Mouse (Mus musculus) hindbrain, postnatal 0 days (tissue): Measurements from ENCODE around the gene Elmo1. TPM values are rescaled to one million over a fixed set of nuclear protein-coding genes. Genes with fewer than 3 reads are reported as not detected.

Experiments used
- ATAC-seq: fragments of 200-750 bp; cut with Nextera tagmentation; 2 replicates; pipeline ENCODE4 v1.8.0; 2017; ENCODE audit warnings: mild to moderate bottlenecking, moderate TSS enrichment, moderate library complexity
- DNase-seq: peaks from one replicate; pipeline ENCODE4 v3.0.0-alpha.2; 2015; ENCODE audit warnings: low spot score
- H3K27ac ChIP-seq: fragments of 300-500 bp; sonication (generic); 2 replicates; pipeline ENCODE4 v1.5.1; 2014; ENCODE audit warnings: mild to moderate bottlenecking
- H3K27me3 ChIP-seq: fragments of 300-500 bp; sonication (generic); 2 replicates; pipeline ENCODE4 v1.6.1; 2014; ENCODE audit warnings: low read length, mixed read lengths; ENCODE audit not compliant: insufficient read depth
- H3K36me3 ChIP-seq: fragments of 300-500 bp; sonication (generic); 2 replicates; pipeline ENCODE4 v1.6.1; 2014; ENCODE audit warnings: low read length, mixed read lengths; ENCODE audit not compliant: insufficient read depth
- H3K4me1 ChIP-seq: fragments of 300-500 bp; sonication (generic); 2 replicates; pipeline ENCODE4 v1.6.1; 2014; ENCODE audit warnings: antibody characterized with exemption, low read length, mixed read lengths; ENCODE audit not compliant: insufficient read depth
- H3K4me2 ChIP-seq: fragments of 300-500 bp; sonication (generic); 2 replicates; pipeline ENCODE4 v1.6.1; 2014; ENCODE audit warnings: low read depth, mild to moderate bottlenecking, low read length, moderate library complexity, mixed read lengths
- H3K4me3 ChIP-seq: fragments of 300-500 bp; sonication (generic); 2 replicates; pipeline ENCODE4 v1.5.1; 2014; ENCODE audit warnings: low read length
- H3K9ac ChIP-seq: fragments of 300-500 bp; sonication (generic); replicated peaks from 2 replicates; pipeline ENCODE4 v1.6.1; 2014; ENCODE audit warnings: mild to moderate bottlenecking, low read length, moderate library complexity, mixed read lengths
- H3K9me3 ChIP-seq: fragments of 300-500 bp; sonication (generic); 2 replicates; pipeline ENCODE4 v1.6.1; 2016; ENCODE audit warnings: low read length, mixed read lengths
- CTCF ChIP-seq: IDR thresholded peaks from 2 replicates; pipeline ENCODE4 v1.5.1; 2016; ENCODE audit warnings: antibody characterized with exemption, control low read depth, low read depth
- WGBS: fragments of 180-500 bp; shearing (Covaris S2); extraction: QIAGEN DNeasy Blood & Tissue Kit; methylation state at CpG from one replicate; pipeline ENCODE4 v1.1.7; 2014; 5-methylcytosine and 5-hydroxymethylcytosine counted together
- polyA plus RNA-seq: library from polyadenylated mRNA; unstranded; fragments of >200 nt; fragmentation: Nextera tagmentation; extraction: Ambion mirVana; gene quantifications from 2 replicates; pipeline ENCODE4 v1.2.1, GENCODE M21; 2015
- total RNA-seq: library from RNA; depleted of rRNA; stranded (reverse); fragments of >200 nt; gene quantifications from 2 replicates; pipeline ENCODE4 v1.2.3, GENCODE M21; 2014

Elmo1 gene
- total and polyA plus RNA-seq, 2 experiments from 2014 or later = 35.8 to 37.5 TPM

DNA sequence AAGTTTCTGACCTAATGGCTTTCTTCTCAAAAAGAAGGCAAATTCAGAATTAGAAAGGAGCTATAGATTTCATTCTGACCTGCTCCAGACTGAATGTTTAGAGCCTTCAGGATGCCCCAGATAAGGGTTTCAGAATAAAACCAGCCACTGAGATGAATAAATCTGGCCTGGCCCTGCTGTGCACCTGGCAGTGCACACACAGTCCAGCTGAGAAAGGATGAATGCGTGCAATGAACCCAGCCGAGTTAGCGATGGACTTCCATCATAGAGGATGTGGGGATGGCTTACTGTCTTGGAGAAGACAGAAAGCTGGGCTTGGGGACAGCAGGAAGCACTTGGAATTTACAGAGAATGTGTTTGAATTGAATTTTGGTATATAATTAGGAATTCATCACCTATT, 413.0 kb downstream of the Elmo1 start:
- no peak for ATAC-seq
- Histone ChIP-seq H3K27ac (no peak overlapping the region), H3K4me3 (no peak overlapping the region), H3K4me2 (no peak overlapping the region), H3K36me3 (no peaks in the 10 kb centered on the region), H3K9me3 (no peaks in the 10 kb centered on the region), H3K4me1 (no peaks in the 10 kb centered on the region), H3K27me3 (no peaks in the 10 kb centered on the region), H3K9ac (no peak overlapping the region)
- DNase-seq = no peak
- 53% methylated on average over 3 of the region's 3 CpGs for WGBS
- no peak for TF ChIP-seq CTCF

DNA sequence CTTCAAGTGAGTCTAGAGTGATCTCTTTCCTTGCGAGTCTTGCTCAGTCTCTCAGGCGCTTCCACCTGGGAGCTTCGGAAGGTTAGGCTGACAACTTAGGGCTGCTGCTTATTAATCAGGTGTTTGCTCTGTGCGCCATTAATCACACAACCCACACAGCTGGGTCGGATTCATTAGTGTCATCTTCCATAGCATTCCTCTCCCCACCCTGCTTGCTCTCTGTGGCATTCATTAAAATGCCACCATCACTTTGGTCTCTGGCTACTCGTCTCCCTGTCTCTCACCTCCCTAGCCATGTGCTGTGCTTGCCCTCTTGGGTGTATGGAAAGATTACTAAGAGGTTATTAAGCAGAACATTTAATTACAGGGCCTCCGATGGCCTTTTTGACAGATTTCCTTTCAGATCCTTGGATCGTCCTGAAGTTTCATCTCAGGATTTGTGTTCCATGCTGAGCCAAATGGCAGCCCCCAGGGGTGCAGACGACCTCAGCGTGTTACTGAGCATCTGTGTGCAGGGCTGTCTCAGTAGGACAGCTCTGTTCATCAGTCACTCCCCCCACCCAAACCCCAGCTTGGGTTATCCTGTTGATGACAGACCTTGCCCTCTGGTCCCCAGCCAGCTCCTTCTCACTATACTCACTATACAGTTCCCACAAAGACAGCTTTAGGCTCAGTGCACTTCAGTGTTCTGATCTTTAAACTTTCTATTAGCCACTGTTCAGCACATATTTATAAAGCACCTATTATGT, 417.2 kb downstream of the Elmo1 start:
- no peak overlapping the region for H3K9ac ChIP-seq
- no peak overlapping the region for H3K27ac ChIP-seq
- WGBS = 44% methylated on average over 10 of the region's 10 CpGs
- peaks cover 5% of the 10 kb centered on the region; the same call in 1 of the 2 replicates for H3K4me1 ChIP-seq
- DNase-seq (peak; percentile 10), ATAC-seq (0 out of 2 replicates have a peak, but pooled peaks have one; percentile 10)
- no peaks in the 10 kb centered on the region for H3K27me3 ChIP-seq
- no peaks in the 10 kb centered on the region for H3K36me3 ChIP-seq
- no peak for TF ChIP-seq CTCF
- no peaks in the 10 kb centered on the region for H3K9me3 ChIP-seq
- no peak overlapping the region for H3K4me2 ChIP-seq
- no peak overlapping the region for H3K4me3 ChIP-seq

DNA sequence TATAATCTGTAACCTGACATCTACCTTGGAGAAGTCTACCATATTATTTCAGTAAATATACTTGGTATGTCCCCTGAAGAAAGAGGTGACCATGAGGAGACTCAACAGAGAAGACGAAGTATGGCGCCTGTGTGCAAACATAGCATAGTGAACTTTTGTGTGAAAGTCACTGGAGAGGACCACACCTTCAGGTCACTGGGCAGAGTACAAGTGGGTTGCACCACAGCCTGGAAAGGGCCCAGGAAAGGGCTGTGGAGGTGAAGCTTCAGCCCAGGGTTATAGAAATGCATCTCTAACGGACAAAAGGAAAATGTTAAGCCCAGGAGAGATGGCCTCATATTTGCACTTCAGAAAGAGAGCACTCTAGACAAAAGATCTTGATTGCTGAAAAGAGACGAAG, 420.6 kb downstream of the Elmo1 start:
- Histone ChIP-seq H3K27ac (no peak overlapping the region), H3K4me1 (peaks cover 7% of the 10 kb centered on the region; the same call in 1 of the 2 replicates), H3K9me3 (no peaks in the 10 kb centered on the region), H3K9ac (no peak overlapping the region), H3K4me2 (no peak overlapping the region), H3K27me3 (no peaks in the 10 kb centered on the region), H3K36me3 (no peaks in the 10 kb centered on the region), H3K4me3 (no peak overlapping the region)
- DNase-seq = no peak
- TF ChIP-seq CTCF = no peak
- WGBS = 92% methylated on average over 4 of the region's 4 CpGs
- ATAC-seq = no peak

DNA sequence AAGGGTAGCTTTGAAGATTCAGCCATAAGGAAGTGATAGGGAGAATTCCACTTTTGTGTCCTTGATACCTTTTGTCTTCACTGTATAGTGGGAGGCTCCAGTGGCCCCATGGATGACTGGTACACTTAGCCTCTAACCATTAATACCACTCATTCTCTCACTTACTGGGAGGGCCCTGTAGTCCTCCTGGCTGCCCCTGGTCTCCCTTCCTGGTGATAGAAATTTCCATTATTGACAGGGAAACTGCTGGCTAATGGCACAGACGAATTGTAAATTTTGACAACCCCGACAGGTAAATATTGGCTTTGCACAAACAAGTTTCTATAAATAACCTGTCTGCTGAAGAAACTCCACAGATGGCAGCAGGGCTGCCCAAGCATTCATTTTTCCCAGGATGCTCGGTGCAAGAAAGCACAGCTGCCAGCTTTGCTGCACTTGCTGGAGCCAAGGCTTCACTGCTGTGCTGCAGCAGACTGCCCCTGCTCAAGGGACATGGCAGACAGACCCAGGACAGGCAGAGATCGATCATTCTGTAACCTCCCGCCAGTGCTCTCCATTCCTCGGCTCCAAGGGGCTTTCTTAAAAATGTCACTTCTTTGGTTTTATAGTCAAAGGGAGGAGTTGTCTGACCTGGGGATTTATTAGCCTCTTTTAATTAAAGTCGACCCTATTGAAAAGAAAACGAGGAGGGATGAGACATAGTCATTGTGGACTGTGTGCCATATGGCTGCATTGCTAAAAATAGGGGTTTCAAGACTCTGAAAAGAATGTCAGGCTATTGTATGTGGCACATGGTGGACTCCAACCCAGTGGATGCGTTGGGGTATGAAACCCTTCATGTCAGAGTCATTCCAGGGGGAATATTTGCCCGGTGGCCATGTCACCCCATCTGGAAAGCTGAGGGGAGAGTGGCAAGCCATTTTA, 422.2 kb downstream of the Elmo1 start:
- Histone ChIP-seq H3K4me3 (no peak overlapping the region), H3K27ac (peak overlapping the region; percentile 56; the same call in 1 of the 2 replicates), H3K4me1 (peaks cover 7% of the 10 kb centered on the region; the same call in 1 of the 2 replicates), H3K4me2 (no peak overlapping the region), H3K27me3 (no peaks in the 10 kb centered on the region), H3K9me3 (no peaks in the 10 kb centered on the region), H3K9ac (0 out of 2 replicates have a peak overlapping the region, but pooled peaks have one; percentile 9), H3K36me3 (no peaks in the 10 kb centered on the region)
- DNase-seq (peak; percentile 63), ATAC-seq (peak; percentile 70)
- TF ChIP-seq CTCF = no peak
- WGBS = 33% methylated on average over 10 of the region's 10 CpGs

DNA sequence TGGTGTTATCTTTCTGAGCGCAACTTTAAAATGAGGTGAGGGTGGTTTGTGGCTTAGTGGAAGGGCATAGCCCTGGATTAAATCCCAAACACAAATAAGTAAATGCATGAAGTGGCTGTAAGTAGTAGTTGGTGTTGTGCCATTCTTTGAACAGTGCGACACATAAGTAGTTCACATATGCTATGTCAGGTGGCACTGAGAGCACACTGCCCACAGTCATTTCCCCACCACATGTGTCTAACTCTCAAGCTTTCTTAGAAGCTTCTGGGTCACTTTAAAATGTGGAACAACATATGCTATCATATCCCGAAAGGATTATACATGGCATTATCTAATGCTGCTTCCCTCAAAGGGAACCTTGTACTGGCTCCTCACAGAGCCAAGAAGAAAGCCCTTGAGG, 424.3 kb downstream of the Elmo1 start:
- no peak for TF ChIP-seq CTCF
- no peak overlapping the region for H3K27ac ChIP-seq
- ATAC-seq (no peak), DNase-seq (no peak)
- no peaks in the 10 kb centered on the region for H3K36me3 ChIP-seq
- H3K9ac ChIP-seq = no peak overlapping the region
- H3K9me3 ChIP-seq = no peaks in the 10 kb centered on the region
- peaks cover 7% of the 10 kb centered on the region; the same call in 1 of the 2 replicates for H3K4me1 ChIP-seq
- no peak overlapping the region for H3K4me2 ChIP-seq
- WGBS = 88% methylated on average over 3 of the region's 3 CpGs
- no peak overlapping the region for H3K4me3 ChIP-seq
- H3K27me3 ChIP-seq = no peaks in the 10 kb centered on the region

DNA sequence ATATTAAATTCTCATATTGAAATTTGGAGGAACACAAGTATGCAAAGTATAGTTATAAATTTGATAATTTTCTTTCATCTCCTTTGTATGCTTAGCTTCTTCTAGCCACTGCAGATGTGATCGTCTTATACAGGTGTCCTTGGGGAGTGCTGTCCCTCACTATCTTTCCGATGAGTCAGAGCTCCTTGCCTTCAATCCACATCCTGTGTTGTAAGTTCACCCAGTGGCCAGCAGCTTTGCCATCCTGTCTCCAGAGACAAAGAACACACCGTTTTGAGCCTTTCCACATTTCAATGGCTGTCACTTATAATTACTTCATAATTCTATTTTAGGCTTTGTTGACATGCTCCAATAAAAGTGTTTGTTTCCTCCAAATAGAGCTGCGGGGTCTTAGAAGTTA, 425.7 kb downstream of the Elmo1 start:
- H3K27me3 ChIP-seq = no peaks in the 10 kb centered on the region
- peaks cover 7% of the 10 kb centered on the region; the same call in 1 of the 2 replicates for H3K4me1 ChIP-seq
- no peaks in the 10 kb centered on the region for H3K9me3 ChIP-seq
- WGBS = 70% methylated on average over 4 of the region's 4 CpGs
- TF ChIP-seq CTCF = no peak
- DNase-seq (no peak), ATAC-seq (no peak)
- no peak overlapping the region for H3K4me3 ChIP-seq
- no peak overlapping the region for H3K27ac ChIP-seq
- H3K4me2 ChIP-seq = no peak overlapping the region
- H3K9ac ChIP-seq = no peak overlapping the region
- H3K36me3 ChIP-seq = no peaks in the 10 kb centered on the region
